Mouse (Mus musculus) thymus, adult 18-20 months (tissue): ENCODE data around the gene Ccdc146.

ENCODE experiments used
- DNase-seq, 2 experiments: peaks; one replicate each; pipeline ENCODE4 v3.0.0; 2022; ENCODE audit warnings: mixed read lengths in 2 of 2

Gene Ccdc146

GRCm38 (mm10) chr5:21424614-21425602 lies at the start of gene Ccdc146, which contains the start of gene Fam185a:
TSS of gene Ccdc146 (minus strand) at chr5:21424677.
TSS of gene Fam185a (plus strand) at chr5:21424958.
- DNase-seq, result peak; percentile 87 to 93

GRCm38 (mm10) chr5:21468100-21468499 lies 43.6 kb upstream of the Ccdc146 start:
- DNase-seq, result no peak

- DNase-seq, result no peak
Observed at GRCm38 (mm10) chr5:21467387-21467786, 42.9 kb upstream of the Ccdc146 start.

GRCm38 (mm10) chr5:21440833-21441530 lies 16.5 kb upstream of the Ccdc146 start:
- no peak for DNase-seq

GRCm38 (mm10) chr5:21439446-21440110 lies 15.1 kb upstream of the Ccdc146 start:
- DNase-seq, result no peak

GRCm38 (mm10) chr5:21438428-21438827 lies 14.0 kb upstream of the Ccdc146 start:
- no peak for DNase-seq

GRCm38 (mm10) chr5:21436471-21436975 lies 12.0 kb upstream of the Ccdc146 start:
- DNase-seq, result no peak

- DNase-seq, result no peak
Observed at GRCm38 (mm10) chr5:21434148-21434929, 9.9 kb upstream of the Ccdc146 start.

- DNase-seq, result no peak
Observed at GRCm38 (mm10) chr5:21426666-21427065, 2.2 kb upstream of the Ccdc146 start.

GRCm38 (mm10) chr5:21420609-21421008 lies 3.9 kb downstream of the Ccdc146 start:
- no peak for DNase-seq

GRCm38 (mm10) chr5:21418613-21419012 lies 5.9 kb downstream of the Ccdc146 start:
- DNase-seq, result no peak

GRCm38 (mm10) chr5:21414116-21414820 lies 10.2 kb downstream of the Ccdc146 start:
- no peak for DNase-seq

GRCm38 (mm10) chr5:21413322-21413721 lies 11.2 kb downstream of the Ccdc146 start:
- no peak for DNase-seq

- DNase-seq, result no peak
Observed at GRCm38 (mm10) chr5:21412056-21412455, 12.4 kb downstream of the Ccdc146 start.

GRCm38 (mm10) chr5:21411261-21411666 lies 13.2 kb downstream of the Ccdc146 start:
- DNase-seq, result peak; percentile 20 to 43

GRCm38 (mm10) chr5:21395205-21395840 lies 29.2 kb downstream of the Ccdc146 start:
- no peak for DNase-seq

GRCm38 (mm10) chr5:21394562-21394961 lies 29.9 kb downstream of the Ccdc146 start:
- DNase-seq, result no peak

GRCm38 (mm10) chr5:21391616-21392384 lies 32.7 kb downstream of the Ccdc146 start:
- no peak for DNase-seq

- DNase-seq, result no peak
Observed at GRCm38 (mm10) chr5:21388855-21389254, 35.6 kb downstream of the Ccdc146 start.

- no peak for DNase-seq
Observed at GRCm38 (mm10) chr5:21387340-21387739, 37.1 kb downstream of the Ccdc146 start.
